Mouse (Mus musculus) leukemia stem cell, adult 10-12 weeks (primary cell): ENCODE results near the gene Smim4. TPM values are rescaled to one million over a fixed set of nuclear protein-coding genes. Genes with fewer than 3 reads are reported as not detected.

Experiments used
- polyA plus RNA-seq: library from polyadenylated mRNA; stranded (reverse); fragments of >175 nt; gene quantifications from 2 replicates; pipeline ENCODE4 v1.2.3, GENCODE M21; 2012; ENCODE audit warnings: low replicate concordance

The Smim4 gene
- polyA plus RNA-seq: 48.2 and 72.9 TPM in 2 replicates

GRCm38 (mm10) chr14:31128826-31129219 is at the start of gene Smim4:
Gene Smim4 (minus strand): TSS chr14:31128956.

GRCm38 (mm10) chr14:31168425-31168824 is 39.7 kb upstream of the Smim4 start, which contains the start of gene Stab1:
Gene Stab1 (minus strand): TSS chr14:31168641.

GRCm38 (mm10) chr14:31130236-31131220 is 1.8 kb upstream of the Smim4 start, which contains the start of gene Nt5dc2:
Gene Nt5dc2 (plus strand): TSS chr14:31131053.

Other genes with a start within 250 kb of the Smim4 start
- gene Mustn1, start 249.8 kb downstream of the Smim4 start, polyA plus RNA-seq: not detected in 2 replicates
- gene Itih4, start 242.5 kb downstream of the Smim4 start, polyA plus RNA-seq: not detected in 2 replicates
- 0.17 TPM in 1 of 2 replicates, not detected in the other for gene Itih3, start 205.2 kb downstream of the Smim4 start, polyA plus RNA-seq
- gene Itih1, start 185.7 kb downstream of the Smim4 start, polyA plus RNA-seq: not detected in 2 replicates
- 2.5 and 3.4 TPM in 2 replicates for gene Nek4, start 177.6 kb downstream of the Smim4 start, polyA plus RNA-seq
- gene Glt8d1, start 127.6 kb downstream of the Smim4 start, polyA plus RNA-seq: 2.4 and 4.0 TPM in 2 replicates
- 15.1 and 44.4 TPM in 2 replicates for gene Spcs1, start 127.3 kb downstream of the Smim4 start, polyA plus RNA-seq
- gene Pbrm1, start 109.8 kb downstream of the Smim4 start, polyA plus RNA-seq: 7.6 and 21.7 TPM in 2 replicates
- 5.0 and 14.9 TPM in 2 replicates for gene Gnl3, start 109.8 kb downstream of the Smim4 start, polyA plus RNA-seq
- 40.8 and 99.2 TPM in 2 replicates for gene Nt5dc2, start 2.1 kb upstream of the Smim4 start, polyA plus RNA-seq
- gene Stab1, start 39.7 kb upstream of the Smim4 start, polyA plus RNA-seq: 2.1 and 4.2 TPM in 2 replicates
- 0.26 TPM in 1 of 2 replicates, not detected in the other for gene Tnnc1, start 79.4 kb upstream of the Smim4 start, polyA plus RNA-seq
- 128 and 175 TPM in 2 replicates for gene Nisch, start 88.0 kb upstream of the Smim4 start, polyA plus RNA-seq
- 0.21 and 0.60 TPM in 2 replicates for gene Sema3g, start 88.9 kb upstream of the Smim4 start, polyA plus RNA-seq
- gene Phf7, start 122.4 kb upstream of the Smim4 start, polyA plus RNA-seq: 1.8 and 3.5 TPM in 2 replicates
- gene Bap1, start 122.5 kb upstream of the Smim4 start, polyA plus RNA-seq: 34.1 and 85.8 TPM in 2 replicates
- gene Dnah1, start 194.9 kb upstream of the Smim4 start, polyA plus RNA-seq: 0.08 TPM in 1 of 2 replicates, not detected in the other
- 5.7 and 7.8 TPM in 2 replicates for gene Capn7, start 207.7 kb upstream of the Smim4 start, polyA plus RNA-seq